Mouse (Mus musculus) lung, adult 2 months (tissue): ENCODE measurements around the gene Apol6. TPM values are rescaled to one million over a fixed set of nuclear protein-coding genes. Genes with fewer than 3 reads are reported as not detected.

Experiments used
- DNase-seq: peaks from one replicate; pipeline ENCODE4 v3.0.0; 2022
- H3K4me1 ChIP-seq: fragments of 200-500 bp; 2 replicates; pipeline ENCODE4 v1.6.1; 2011; ENCODE audit warnings: low read length; ENCODE audit not compliant: control insufficient read depth, insufficient read depth
- H3K4me3 ChIP-seq: fragments of 200-500 bp; replicated peaks from 2 replicates; pipeline ENCODE3; 2011; ENCODE audit warnings: low read depth, mild to moderate bottlenecking, control low read depth, low read length; ENCODE audit errors: extremely low read depth
- CTCF ChIP-seq: fragments of 200-500 bp; IDR thresholded peaks from 2 replicates; pipeline ENCODE4 v1.5.1; 2011; ENCODE audit warnings: mild to moderate bottlenecking, low read length, control low read depth; ENCODE audit not compliant: insufficient read depth
- POLR2A ChIP-seq: fragments of 200-500 bp; IDR thresholded peaks from 2 replicates; pipeline ENCODE4 v1.6.1; 2011; ENCODE audit warnings: low read depth, mild to moderate bottlenecking, control low read depth, low read length, borderline replicate concordance; ENCODE audit errors: extremely low read depth
- WGBS: fragments of 180-500 bp; shearing (Covaris S2); methylation state at CpG from one replicate; pipeline ENCODE4 v1.1.7; 2018; 5-methylcytosine and 5-hydroxymethylcytosine counted together
- polyA plus RNA-seq: library from polyadenylated mRNA; depleted of rRNA; stranded (reverse); fragments of >200 nt; gene quantifications from 2 replicates; pipeline ENCODE4 v1.2.3, GENCODE M21; 2012; rRNA removed

Gene Apol6
- 5.3 and 7.5 TPM in 2 replicates for polyA plus RNA-seq

DNA sequence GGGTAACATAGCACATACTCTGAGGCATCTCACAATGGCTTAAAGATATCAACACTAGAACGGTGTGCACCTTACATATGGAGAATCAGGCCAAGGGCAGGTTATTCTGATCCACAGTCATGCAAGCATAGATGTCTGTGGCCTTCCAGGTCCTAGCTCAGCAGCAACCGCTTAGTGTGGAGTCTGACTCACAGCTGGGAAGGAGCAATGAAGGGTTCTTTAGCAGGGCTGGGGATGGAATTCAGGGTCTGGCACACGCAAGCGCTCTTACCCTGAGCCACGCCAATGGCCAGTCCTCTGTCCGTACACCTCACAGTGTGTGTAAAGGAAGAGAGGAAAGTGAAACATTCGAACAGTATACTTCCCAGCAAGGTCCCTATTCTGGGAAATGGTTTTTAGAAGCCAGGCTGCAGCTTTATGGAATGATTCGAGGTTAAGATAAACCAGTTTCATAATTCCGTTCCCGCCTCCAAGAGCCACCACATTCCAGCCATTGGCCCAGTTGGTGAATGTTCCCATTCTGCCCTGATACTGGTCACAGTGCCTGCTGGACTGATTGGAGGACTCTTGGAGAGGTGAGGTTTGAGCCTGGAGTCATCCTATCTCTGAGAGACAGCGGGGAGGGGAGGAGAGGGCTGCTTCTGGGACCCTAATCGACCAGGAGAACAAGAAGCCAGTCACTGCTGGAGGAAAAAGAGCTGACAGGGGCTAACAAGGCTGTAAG, at the start of gene Apol6:
Gene Apol6, plus strand, starts transcription at position 133 of the 724 bp plus-strand sequence.
- Histone ChIP-seq H3K4me3 (no peak within 1 kb of the TSS), H3K4me1 (no peaks in the 10 kb centered on the region)
- 68% methylated on average over 12 of the region's 12 CpGs for WGBS
- no peak for DNase-seq
- TF ChIP-seq POLR2A = no peak
- TF ChIP-seq CTCF = no peak

DNA sequence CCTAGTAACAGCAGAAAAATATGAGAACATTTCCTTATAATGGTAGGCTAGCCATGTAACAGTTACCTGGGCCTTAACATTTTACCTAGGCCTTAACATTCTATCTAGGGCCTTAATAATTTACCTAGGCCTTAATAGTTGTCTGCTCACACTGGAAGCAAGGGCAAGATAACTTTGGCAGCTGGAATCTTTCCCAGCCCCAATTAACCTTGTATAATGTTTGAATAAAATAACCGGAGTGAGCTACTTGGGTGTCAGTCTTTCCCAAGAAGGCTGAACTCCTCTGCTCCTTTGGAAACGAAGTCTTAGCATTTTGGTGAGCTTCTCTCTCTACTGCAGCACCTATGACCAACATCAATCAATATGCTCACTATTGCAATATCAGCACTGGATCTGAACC, 46.5 kb upstream of the Apol6 start:
- 72% methylated on average over 2 of the region's 2 CpGs for WGBS
- Histone ChIP-seq H3K4me3 (no peak overlapping the region), H3K4me1 (no peaks in the 10 kb centered on the region)
- TF ChIP-seq POLR2A = no peak
- no peak for TF ChIP-seq CTCF
- DNase-seq = no peak

DNA sequence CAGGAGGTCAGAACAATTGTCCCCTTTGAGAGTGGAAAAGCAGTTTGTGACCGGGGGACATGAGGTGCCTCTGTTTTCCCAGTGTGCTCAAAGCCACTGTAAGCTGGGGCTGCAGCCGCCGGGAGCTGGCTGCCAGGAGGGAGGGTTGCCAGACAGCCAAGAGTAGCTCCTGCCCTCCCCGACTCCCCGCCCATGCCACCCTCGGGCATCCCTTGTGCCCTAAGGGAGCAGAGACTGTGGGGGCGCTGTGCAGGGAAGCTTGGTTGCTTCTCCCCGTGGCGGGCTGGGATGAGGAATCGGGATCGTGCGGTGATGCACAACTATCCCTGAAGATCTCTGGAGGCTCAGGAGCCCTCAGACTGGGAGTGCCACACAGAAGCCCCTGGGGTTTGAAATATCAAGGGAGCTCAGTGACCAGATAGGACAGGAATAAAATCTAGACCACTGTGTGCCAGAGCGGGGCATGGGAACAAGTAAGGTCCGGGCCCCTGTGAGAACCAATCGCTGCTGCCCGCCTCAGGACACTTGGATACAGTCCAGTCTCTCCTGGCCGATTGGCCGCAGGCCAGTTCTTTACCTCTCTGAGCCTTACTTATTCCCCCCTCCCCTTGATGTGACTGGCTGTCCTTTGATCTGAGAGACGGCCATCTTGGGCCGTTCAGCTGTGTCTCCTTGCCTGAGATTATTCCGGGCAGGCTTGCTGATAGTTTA, 45.5 kb upstream of the Apol6 start:
- no peak for TF ChIP-seq CTCF
- no peak for TF ChIP-seq POLR2A
- H3K4me3 ChIP-seq = no peak overlapping the region
- no peaks in the 10 kb centered on the region for H3K4me1 ChIP-seq
- DNase-seq = no peak
- 37% methylated on average over 21 of the region's 21 CpGs for WGBS

DNA sequence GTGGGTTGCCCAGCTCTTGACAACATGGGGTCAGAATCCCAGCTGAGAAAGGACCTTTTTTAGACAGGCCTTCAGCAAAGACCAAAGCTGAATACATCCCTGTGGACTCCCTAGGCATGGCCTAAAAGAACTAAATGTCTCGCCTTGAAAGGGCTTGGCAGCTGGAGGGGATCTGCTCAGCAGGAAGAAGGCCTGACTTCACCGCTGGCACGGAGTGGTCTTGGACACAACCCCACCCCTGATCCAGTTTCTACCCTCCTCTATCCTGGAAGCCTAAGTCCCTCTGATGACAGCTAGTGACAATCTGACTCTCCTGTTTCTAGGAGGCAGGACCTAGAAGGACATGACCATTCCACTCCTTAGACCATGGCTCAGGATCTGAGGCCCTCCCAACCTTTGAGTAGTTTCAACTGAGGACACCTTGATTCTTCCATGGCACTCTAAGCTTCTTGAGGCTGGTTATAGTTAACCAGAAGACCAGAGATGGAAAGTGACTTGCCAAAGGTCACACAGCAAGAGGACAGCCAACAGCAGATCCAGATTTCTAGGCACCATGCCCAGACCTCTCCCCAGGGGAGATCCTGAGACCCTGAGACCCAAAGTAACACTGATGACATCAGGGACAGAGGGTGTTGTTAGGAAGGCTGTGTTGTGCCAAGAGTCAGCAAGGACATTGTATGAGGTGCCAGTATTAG, 41.2 kb upstream of the Apol6 start:
- TF ChIP-seq CTCF (no peak), POLR2A (no peak)

DNA sequence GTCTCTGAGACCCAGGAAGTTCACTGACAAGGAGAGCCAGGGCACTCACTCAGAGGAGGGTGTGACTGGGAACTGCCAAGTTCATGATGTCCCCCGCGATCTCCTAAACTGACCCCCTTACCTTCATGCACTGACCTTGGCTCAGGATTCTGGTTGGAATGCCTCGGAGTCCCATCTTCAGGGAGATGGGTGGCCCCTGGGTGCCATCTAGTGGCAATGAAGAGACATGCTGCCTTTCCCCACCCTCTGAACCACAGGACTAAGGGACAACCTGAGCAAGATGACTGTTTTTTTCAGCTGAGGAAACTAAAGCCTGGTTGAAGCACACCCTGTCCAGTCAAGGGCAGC, 40.7 kb upstream of the Apol6 start:
- no peak overlapping the region for H3K4me3 ChIP-seq
- WGBS = 6% methylated on average over 3 of the region's 3 CpGs
- peak; percentile 30 for DNase-seq
- H3K4me1 ChIP-seq = no peaks in the 10 kb centered on the region
- TF ChIP-seq POLR2A = no peak
- peak; percentile 93 for TF ChIP-seq CTCF

More for the DNA sequence above, 41.2 kb upstream of the Apol6 start:
- no peak overlapping the region for H3K4me3 ChIP-seq
- no peaks in the 10 kb centered on the region for H3K4me1 ChIP-seq
- DNase-seq = no peak
- 71% methylated on average over 3 of the region's 3 CpGs for WGBS

DNA sequence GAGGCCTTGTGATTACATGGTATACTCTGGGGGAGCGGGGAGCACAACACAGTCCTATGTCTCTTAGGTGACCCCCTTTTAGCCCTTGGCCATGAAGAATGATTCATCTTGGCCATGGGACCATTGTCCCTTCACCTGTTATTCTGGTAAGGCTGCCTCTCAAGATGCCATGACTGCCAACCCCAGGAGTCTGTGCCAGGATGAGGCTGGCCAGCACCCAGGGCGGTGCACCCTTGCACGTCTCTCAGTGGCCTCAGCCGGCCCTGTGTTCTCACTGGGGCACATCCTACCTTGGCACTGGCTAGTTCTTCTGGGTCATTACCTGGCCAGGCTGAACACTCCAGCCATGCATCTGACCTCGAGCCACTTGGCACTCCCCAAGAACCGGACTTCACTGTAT, 35.7 kb upstream of the Apol6 start:
- no peak for DNase-seq
- Histone ChIP-seq H3K4me1 (peaks cover under 1% of the 10 kb centered on the region; the same call in 1 of the 2 replicates), H3K4me3 (no peak overlapping the region)
- WGBS = 81% methylated on average over 6 of the region's 6 CpGs
- TF ChIP-seq CTCF (no peak), POLR2A (no peak)

DNA sequence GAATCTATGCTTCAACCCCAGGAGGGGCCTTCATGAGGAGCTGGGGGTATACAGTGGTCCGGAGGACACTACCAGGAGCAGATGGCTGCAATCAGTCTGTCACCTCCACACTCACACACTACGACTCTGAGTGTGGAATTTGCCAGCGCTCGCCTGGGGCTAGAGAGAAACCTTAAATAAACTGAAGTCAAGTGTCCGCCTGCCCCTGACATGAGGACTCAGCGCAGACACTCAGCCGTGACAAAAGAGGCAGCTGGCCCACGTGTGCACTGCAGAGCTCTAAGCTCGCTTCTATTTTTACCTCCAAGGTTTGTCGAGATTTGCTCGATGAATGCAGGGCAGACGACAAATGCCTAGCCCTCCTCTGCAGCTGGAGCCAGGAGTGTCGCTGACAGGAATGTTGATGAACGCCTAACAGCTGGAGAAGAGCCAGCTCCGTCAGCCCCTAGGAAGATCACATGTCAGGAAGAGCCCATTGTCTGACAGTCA, 30.7 kb upstream of the Apol6 start:
- DNase-seq = peak; percentile 16
- Histone ChIP-seq H3K4me3 (no peak overlapping the region), H3K4me1 (peaks cover 7% of the 10 kb centered on the region; the same call in 1 of the 2 replicates)
- no peak for TF ChIP-seq CTCF
- TF ChIP-seq POLR2A = no peak
- 5% methylated on average over 15 of the region's 15 CpGs for WGBS

DNA sequence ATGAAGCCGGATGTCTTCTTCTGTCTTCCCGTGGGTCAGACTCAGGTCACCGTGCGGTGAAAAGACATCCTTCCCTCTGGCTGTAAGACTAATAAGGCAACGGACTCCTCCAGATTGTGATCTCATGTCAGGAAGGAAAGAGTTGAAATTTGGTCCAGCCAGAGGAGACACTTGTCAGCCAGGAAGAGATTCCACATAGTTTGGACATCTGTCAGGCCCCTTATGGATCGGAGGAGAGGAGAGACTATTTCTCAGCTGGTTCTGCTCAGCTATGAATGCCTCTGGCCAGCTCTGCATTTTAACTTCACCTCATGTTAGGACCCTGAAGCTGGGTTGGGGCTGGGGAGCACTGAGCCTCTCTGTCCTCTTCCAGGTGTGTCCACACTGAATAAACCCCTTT, 30.1 kb upstream of the Apol6 start:
- TF ChIP-seq POLR2A = no peak
- TF ChIP-seq CTCF = no peak
- Histone ChIP-seq H3K4me3 (no peak overlapping the region), H3K4me1 (peaks cover 7% of the 10 kb centered on the region; the same call in 1 of the 2 replicates)
- DNase-seq = no peak
- 23% methylated on average over 6 of the region's 6 CpGs for WGBS

DNA sequence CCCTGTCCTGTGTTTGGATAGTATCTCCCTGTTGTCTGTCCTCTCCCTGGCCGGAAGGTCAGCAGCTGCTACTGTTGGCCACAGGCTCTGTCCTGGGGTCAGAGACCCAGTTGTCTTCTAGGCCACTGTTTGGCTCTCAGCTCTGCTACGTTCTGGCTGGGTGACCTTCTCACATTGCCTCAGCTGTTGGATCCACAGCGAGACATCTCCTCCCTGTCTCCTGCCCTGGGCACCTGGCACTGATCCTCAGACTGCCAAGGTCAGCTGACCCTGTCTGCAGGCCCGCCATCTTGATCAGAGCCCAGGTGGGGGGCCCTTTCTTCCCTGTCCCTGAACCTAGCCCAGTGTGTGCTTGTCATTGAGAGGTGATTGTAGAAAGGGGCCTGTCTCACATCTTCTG, 29.5 kb upstream of the Apol6 start:
- TF ChIP-seq POLR2A (no peak), CTCF (no peak)
- Histone ChIP-seq H3K4me3 (no peak overlapping the region), H3K4me1 (peaks cover 7% of the 10 kb centered on the region; the same call in 1 of the 2 replicates)
- WGBS = 69% methylated on average over 4 of the region's 4 CpGs
- no peak for DNase-seq

DNA sequence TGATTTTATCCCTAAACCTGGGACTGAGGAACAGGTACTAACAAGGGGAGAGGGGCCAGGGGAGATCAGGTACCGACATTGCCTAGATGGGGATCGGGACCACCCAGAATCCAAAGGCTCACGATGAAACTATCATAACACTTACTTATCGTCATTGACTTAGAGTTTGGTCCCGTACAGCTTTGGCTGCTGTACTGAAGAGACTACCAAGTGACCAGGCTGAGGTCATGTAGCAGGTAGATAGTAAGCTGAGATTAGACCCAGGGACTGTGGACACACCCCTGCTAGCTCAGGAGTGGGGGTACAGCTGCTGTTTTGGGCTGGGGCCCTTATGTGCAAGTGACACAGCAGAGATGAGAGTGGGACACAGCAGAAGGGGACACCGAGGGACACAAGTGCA, 28.0 kb upstream of the Apol6 start:
- no peak for TF ChIP-seq POLR2A
- TF ChIP-seq CTCF = no peak
- no peak for DNase-seq
- WGBS = 94% methylated on average over 6 of the region's 6 CpGs
- H3K4me1 ChIP-seq = peaks cover 7% of the 10 kb centered on the region; the same call in 1 of the 2 replicates
- no peak overlapping the region for H3K4me3 ChIP-seq
